Mouse (Mus musculus) spleen, adult 2 months (tissue): ENCODE results near the gene Pde1a. TPM values are rescaled to one million over a fixed set of nuclear protein-coding genes. Genes with fewer than 3 reads are reported as not detected.

Source experiments
- DNase-seq, 2 experiments: peaks; one replicate each; pipeline versions ENCODE4 v3.0.0 to v3.0.0-alpha.2; 2012 to 2021; ENCODE audit warnings: low spot score in 2 of 2, low read depth in 1 of 2
- H3K27ac ChIP-seq: fragments of 200-500 bp; 2 replicates; pipeline ENCODE4 v1.5.1; 2012; ENCODE audit warnings: low read length, inconsistent platforms; ENCODE audit not compliant: insufficient read depth
- H3K27me3 ChIP-seq: fragments of 200-500 bp; 2 replicates; pipeline ENCODE4 v1.6.1; 2012; ENCODE audit warnings: mild to moderate bottlenecking, moderate library complexity, low read length, inconsistent platforms; ENCODE audit not compliant: control insufficient read depth, insufficient read depth
- H3K36me3 ChIP-seq: fragments of 200-500 bp; 2 replicates; pipeline ENCODE4 v1.6.1; 2012; ENCODE audit warnings: mild to moderate bottlenecking, low read length, inconsistent platforms; ENCODE audit not compliant: control insufficient read depth, insufficient read depth
- H3K4me1 ChIP-seq: fragments of 200-500 bp; 2 replicates; pipeline ENCODE4 v1.6.1; 2011; ENCODE audit warnings: inconsistent platforms; ENCODE audit not compliant: control insufficient read depth, insufficient read depth, insufficient read length
- H3K4me3 ChIP-seq: fragments of 200-500 bp; 2 replicates; pipeline ENCODE4 v1.5.1; 2011; ENCODE audit warnings: mild to moderate bottlenecking, inconsistent platforms; ENCODE audit not compliant: insufficient read depth, insufficient read length; ENCODE audit errors: extremely low read depth
- CTCF ChIP-seq: fragments of 200-500 bp; IDR thresholded peaks from 2 replicates; pipeline ENCODE4 v1.5.1; 2011; ENCODE audit warnings: mild to moderate bottlenecking, inconsistent platforms; ENCODE audit not compliant: insufficient read depth, insufficient read length, insufficient replicate concordance; ENCODE audit errors: extremely low read depth
- POLR2A ChIP-seq: fragments of 200-500 bp; IDR thresholded peaks from 2 replicates; pipeline ENCODE4 v1.6.1; 2011; ENCODE audit warnings: low read depth, low read length, inconsistent platforms
- WGBS: fragments of 180-500 bp; shearing (Covaris S2); methylation state at CpG from one replicate; pipeline ENCODE4 v1.1.7; 2018; 5-methylcytosine and 5-hydroxymethylcytosine counted together
- polyA plus RNA-seq: library from polyadenylated mRNA; depleted of rRNA; stranded (reverse); fragments of >200 nt; gene quantifications from 2 replicates; pipeline ENCODE4 v1.2.3, GENCODE M21; 2012

The Pde1a gene
- polyA plus RNA-seq, 1 experiment, result 0.97 TPM

DNA sequence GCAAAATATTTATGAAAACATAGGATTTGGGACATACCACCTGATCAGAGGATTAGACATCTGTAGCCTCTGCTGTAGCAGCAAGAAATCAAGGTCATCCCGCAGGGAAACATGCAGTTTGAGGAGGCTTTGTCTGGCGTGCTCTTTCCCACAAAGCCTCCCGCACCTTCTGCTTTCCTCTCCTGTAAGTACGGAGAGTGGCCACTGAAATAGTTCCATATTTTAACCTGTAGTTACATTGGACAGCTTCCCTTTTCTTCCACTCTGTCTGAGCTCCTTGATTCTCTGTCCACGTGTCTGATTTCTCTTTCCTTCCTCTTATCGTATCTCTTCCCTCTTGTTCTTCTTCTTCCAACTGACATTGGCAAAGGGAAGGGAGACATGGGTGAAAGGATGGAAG lies 20.8 kb upstream of the Pde1a start:
- TF ChIP-seq POLR2A (no peak), CTCF (no peak)
- Histone ChIP-seq H3K27ac (no peak overlapping the region), H3K4me1 (no peaks in the 10 kb centered on the region), H3K4me3 (no peak overlapping the region), H3K27me3 (no peaks in the 10 kb centered on the region), H3K36me3 (no peaks in the 10 kb centered on the region)
- WGBS, result 49% methylated on average over 6 of the region's 6 CpGs
- DNase-seq, result no peak

DNA sequence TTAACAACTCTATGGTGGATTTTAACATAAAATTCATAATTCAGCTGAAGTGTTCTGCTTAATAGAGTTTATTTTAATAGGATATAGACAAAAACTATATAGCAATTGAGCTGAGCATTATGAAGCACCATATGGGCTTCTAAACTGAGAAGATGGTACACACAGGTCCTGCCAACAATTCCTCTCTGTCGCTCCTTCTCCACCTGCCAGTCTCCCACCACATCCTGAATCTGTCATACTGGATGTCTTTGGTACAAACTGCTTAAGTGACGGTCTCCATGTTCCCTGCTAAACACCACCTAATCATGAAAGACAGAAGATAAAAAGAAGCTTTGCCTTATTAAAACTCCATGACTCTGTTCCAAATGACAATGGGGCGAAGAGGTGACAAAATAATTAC lies 20.1 kb upstream of the Pde1a start:
- no peak for TF ChIP-seq POLR2A
- no peak for TF ChIP-seq CTCF
- no peak for DNase-seq
- Histone ChIP-seq H3K4me3 (no peak overlapping the region), H3K27ac (no peak overlapping the region), H3K36me3 (no peaks in the 10 kb centered on the region), H3K27me3 (no peaks in the 10 kb centered on the region), H3K4me1 (no peaks in the 10 kb centered on the region)
- WGBS, result 85% methylated on average over 3 of the region's 3 CpGs

DNA sequence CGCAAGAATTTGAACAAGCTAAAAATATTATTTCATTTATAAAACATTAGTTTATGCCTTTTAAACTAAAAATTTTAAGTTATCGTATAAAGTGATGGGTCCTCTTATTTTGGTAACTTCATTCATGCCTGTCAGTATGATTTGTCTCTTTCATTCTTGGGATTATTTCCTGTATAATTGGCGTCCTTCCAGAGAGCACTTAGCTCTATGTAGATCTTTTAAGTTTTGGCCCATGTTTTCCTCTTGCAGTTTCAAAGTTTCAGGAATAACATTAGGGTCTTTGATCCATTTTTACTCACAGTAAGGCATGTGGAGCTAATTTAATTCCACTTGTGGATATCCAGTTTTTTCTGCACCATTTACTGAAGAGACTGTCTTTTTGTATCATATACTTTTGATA lies 5.8 kb upstream of the Pde1a start:
- no peak overlapping the region for H3K27ac ChIP-seq
- no peaks in the 10 kb centered on the region for H3K27me3 ChIP-seq
- no peak for DNase-seq
- WGBS, result 87% methylated on average over 3 of the region's 3 CpGs
- no peaks in the 10 kb centered on the region for H3K36me3 ChIP-seq
- no peaks in the 10 kb centered on the region for H3K4me1 ChIP-seq
- no peak for TF ChIP-seq CTCF
- no peak overlapping the region for H3K4me3 ChIP-seq

DNA sequence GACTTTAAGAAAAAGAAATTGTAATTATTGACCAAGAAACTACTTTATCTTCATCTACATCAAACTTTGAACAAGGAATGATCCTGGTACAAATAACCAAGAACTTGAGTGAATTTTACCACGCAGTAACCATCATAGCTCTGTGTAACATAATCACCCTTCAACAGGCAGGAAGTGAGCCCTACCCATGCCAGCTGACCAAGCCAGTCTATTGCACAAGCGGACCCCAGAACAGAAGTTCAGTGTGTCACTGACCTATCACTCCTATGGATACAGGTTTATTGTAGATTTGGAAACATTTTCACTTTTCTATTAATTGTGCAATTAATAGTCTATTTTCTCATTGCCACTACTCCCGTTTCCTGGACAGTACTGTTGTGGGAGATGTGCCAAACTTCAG lies 3.4 kb upstream of the Pde1a start:
- TF ChIP-seq POLR2A (no peak), CTCF (no peak)
- Histone ChIP-seq H3K27me3 (no peaks in the 10 kb centered on the region), H3K4me1 (no peaks in the 10 kb centered on the region), H3K27ac (no peak overlapping the region), H3K4me3 (no peak overlapping the region), H3K36me3 (no peaks in the 10 kb centered on the region)
- DNase-seq, result no peak
- 82% methylated on average over 3 of the region's 3 CpGs for WGBS

DNA sequence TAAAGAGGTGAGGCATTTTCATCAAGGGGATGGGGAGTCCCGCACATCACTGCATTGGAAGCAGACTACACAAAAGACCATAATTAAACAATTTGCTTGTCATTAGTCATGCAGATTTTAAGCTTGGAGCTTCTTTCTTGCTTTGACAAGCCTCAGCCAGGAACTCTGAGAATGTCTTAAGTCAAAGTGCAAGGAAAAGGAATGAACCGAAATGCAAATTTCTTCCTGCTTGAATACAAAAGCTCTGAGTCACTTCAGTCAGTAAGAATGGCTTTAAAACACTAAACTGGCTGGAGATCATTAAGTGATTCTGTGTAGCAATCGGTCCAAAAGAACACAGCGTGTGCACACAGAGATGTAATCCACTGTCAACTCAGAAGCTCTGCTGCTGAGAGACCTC lies 2.6 kb downstream of the Pde1a start:
- DNase-seq, result no peak
- Histone ChIP-seq H3K4me1 (no peaks in the 10 kb centered on the region), H3K27me3 (no peaks in the 10 kb centered on the region), H3K36me3 (no peaks in the 10 kb centered on the region), H3K27ac (no peak overlapping the region), H3K4me3 (no peak overlapping the region)
- WGBS, result 66% methylated on average over 4 of the region's 4 CpGs
- TF ChIP-seq CTCF, result no peak
- no peak for TF ChIP-seq POLR2A

DNA sequence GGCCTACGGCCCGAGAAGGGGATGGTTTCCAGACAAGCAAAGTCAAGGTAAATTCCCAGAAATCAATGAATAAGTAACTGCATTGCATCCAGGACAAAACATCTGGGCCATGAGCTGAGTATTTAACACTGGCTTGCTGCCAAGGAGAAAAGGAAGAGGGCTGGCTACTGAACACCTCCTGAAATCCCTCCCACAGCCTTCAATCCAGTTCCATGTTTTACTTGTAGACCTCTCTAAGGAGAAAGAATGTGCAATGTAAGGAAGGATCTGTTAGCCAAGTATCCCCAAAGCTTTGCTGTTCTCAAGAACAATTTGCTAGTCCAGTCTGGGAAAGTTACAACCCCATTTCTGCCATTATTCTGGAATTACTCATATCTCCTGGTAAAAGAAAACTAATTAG lies 42.4 kb downstream of the Pde1a start:
- no peaks in the 10 kb centered on the region for H3K4me1 ChIP-seq
- 89% methylated on average over 2 of the region's 2 CpGs for WGBS
- H3K4me3 ChIP-seq, result no peak overlapping the region
- TF ChIP-seq CTCF (no peak), POLR2A (no peak)
- no peaks in the 10 kb centered on the region for H3K27me3 ChIP-seq
- H3K27ac ChIP-seq, result no peak overlapping the region
- no peaks in the 10 kb centered on the region for H3K36me3 ChIP-seq
- DNase-seq, result no peak

DNA sequence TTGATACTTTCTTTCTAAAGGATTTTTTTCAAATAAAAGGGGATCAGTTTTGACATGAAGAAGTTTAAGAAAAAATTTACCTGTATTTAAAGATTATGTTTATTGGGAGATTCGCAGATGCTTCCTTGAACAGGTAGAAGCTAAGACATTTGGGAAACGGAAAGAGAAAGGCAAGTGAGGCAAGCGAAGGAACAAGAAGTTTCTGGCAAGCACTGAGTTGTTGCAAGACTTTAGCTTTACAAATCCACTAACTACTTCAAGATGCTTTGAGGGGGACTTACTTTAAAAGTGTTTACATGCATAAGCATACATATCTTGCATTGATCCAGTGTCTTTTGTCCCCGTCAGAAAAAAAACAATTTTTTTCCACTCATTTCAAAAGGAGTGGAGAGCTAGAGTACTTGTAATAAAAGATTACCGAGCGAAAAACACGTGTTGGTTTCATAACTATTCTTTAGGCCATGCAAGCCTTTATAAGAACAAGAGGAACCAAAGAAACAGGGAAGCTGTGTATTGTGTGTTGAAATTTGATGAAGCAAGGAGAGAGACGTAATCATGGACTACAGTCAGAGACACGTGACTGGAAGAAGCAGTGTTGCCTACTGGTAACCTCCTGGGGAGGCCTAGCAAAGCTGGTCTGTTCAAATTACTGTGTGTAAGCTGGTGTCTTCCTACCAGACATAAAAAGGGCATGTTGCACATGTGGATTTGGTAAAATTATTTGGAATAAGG lies 49.0 kb downstream of the Pde1a start:
- no peak overlapping the region for H3K4me3 ChIP-seq
- no peaks in the 10 kb centered on the region for H3K36me3 ChIP-seq
- no peaks in the 10 kb centered on the region for H3K4me1 ChIP-seq
- WGBS, result 81% methylated on average over 9 of the region's 9 CpGs
- no peaks in the 10 kb centered on the region for H3K27me3 ChIP-seq
- TF ChIP-seq POLR2A, result no peak
- TF ChIP-seq CTCF, result no peak
- H3K27ac ChIP-seq, result no peak overlapping the region
- DNase-seq, result peak in 1 of 2 experiments; percentile 2
